Mouse (Mus musculus) forebrain, embryonic 10.5 days (tissue): ENCODE results near the gene Pbx3. TPM values are rescaled to one million over a fixed set of nuclear protein-coding genes. Genes with fewer than 3 reads are reported as not detected.
A peak's percentile ranks its signal among the peaks of the same experiment; 100 is the strongest.

Source experiments
- DNase-seq: peaks from one replicate; pipeline ENCODE4 v3.0.0-alpha.2; 2017; ENCODE audit warnings: low spot score; ENCODE audit errors: extremely low spot score
- H3K27ac ChIP-seq: fragments of 300-500 bp; sonication (generic); 2 replicates; pipeline ENCODE4 v1.5.1; 2016; ENCODE audit warnings: mild to moderate bottlenecking
- H3K27me3 ChIP-seq: fragments of 300-500 bp; sonication (generic); 2 replicates; pipeline ENCODE4 v1.6.1; 2016; ENCODE audit warnings: mild to moderate bottlenecking; ENCODE audit not compliant: poor library complexity, severe bottlenecking
- H3K36me3 ChIP-seq: fragments of 300-500 bp; sonication (generic); replicated peaks from 2 replicates; pipeline ENCODE4 v1.6.1; 2016; ENCODE audit warnings: mild to moderate bottlenecking, moderate library complexity
- H3K4me1 ChIP-seq: fragments of 300-500 bp; sonication (generic); 2 replicates; pipeline ENCODE4 v1.6.1; 2016
- H3K4me3 ChIP-seq: fragments of 300-500 bp; sonication (generic); 2 replicates; pipeline ENCODE4 v1.5.1; 2016; ENCODE audit warnings: mild to moderate bottlenecking, moderate library complexity
- H3K9me3 ChIP-seq: fragments of 300-500 bp; sonication (generic); 2 replicates; pipeline ENCODE4 v1.6.1; 2016; ENCODE audit warnings: mild to moderate bottlenecking, moderate library complexity
- WGBS: fragments of 180-500 bp; shearing (Covaris S2); methylation state at CpG from one replicate; pipeline ENCODE4 v1.1.7; 2016; 5-methylcytosine and 5-hydroxymethylcytosine counted together
- polyA plus RNA-seq: library from polyadenylated mRNA; unstranded; fragments of >200 nt; fragmentation: Nextera tagmentation; extraction: Ambion mirVana; gene quantifications from 2 replicates; pipeline ENCODE4 v1.2.1, GENCODE M21; 2016

Gene Pbx3
- polyA plus RNA-seq, 1 experiment from 2014 or later, result 27.4 TPM

DNA sequence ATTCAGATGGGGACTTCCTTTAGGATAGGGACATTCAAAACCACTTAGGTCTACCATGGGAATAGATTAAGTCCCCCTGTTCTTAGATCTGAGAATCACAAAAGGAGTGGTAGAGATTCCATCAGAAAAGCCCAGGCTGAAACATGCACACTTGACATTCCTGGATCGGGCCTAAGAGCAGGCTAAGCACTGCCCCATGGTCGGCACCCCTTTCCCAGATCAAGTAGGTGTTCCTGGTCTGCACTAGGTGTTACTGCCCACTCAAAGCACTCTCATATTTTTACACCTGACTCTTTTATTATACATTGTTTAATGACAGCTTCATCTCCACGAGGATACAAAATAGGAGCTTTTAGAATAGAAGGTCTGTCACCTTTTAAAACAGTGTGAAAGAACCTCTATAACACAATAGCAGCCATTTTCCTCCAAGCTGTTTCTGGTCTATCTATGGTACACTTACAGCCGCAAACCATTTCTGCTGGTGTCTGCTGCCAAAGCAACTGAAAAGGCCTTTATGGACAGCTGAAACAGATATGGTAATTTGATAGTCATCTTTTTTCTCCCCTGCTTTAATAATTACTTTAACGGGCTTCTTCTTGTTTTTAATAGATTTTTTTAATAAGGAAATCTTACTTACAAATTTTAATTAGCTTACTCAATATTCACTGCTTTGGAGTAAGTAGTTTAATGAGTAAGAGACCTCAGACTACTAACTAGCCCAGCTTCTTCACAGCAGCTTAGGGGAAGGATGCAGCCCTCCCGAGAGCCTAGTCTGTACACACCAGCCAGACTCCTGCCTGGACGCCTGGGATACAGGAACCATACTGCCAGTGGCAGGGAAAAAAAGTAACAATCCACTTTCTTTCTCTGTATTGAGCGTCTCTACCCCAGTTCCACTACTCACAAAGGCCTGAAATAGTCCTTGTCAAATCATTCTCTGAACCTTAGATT is 178.8 kb downstream of the Pbx3 start:
- Histone ChIP-seq H3K4me1 (peaks cover 28% of the 10 kb centered on the region), H3K4me3 (no peak overlapping the region), H3K27me3 (no peaks in the 10 kb centered on the region), H3K36me3 (0 out of 2 replicates have a peak, but pooled peaks cover 7% of the 10 kb centered on the region), H3K9me3 (no peaks in the 10 kb centered on the region), H3K27ac (no peak overlapping the region)
- no peak for DNase-seq
- 76% methylated on average over 8 of the region's 8 CpGs for WGBS

DNA sequence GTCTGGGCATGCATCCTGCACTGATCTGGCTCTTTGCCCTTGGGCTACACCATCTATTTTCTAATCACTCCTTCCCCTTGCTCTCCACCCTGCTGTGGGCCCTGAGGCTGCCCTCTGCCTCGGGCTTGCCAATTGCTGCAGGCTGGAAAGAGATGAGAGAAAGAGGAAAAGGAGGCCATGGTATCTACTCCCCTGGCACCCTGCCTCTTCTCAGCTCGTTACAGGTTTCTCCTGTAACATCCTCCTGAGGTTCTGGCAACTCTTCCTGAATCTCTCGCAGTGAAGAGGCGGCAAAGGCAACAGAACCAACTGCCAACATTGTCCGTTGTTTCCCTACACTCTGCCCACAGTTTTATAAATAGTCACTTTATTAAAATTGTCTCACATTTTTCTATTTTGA is 179.7 kb downstream of the Pbx3 start:
- no peak overlapping the region for H3K4me3 ChIP-seq
- peaks cover 28% of the 10 kb centered on the region for H3K4me1 ChIP-seq
- H3K9me3 ChIP-seq, result no peaks in the 10 kb centered on the region
- 89% methylated on average over 5 of the region's 5 CpGs for WGBS
- no peak for DNase-seq
- H3K36me3 ChIP-seq, result 0 out of 2 replicates have a peak, but pooled peaks cover 7% of the 10 kb centered on the region
- no peaks in the 10 kb centered on the region for H3K27me3 ChIP-seq
- H3K27ac ChIP-seq, result peak overlapping the region; percentile 44; the same call in 1 of the 2 replicates

DNA sequence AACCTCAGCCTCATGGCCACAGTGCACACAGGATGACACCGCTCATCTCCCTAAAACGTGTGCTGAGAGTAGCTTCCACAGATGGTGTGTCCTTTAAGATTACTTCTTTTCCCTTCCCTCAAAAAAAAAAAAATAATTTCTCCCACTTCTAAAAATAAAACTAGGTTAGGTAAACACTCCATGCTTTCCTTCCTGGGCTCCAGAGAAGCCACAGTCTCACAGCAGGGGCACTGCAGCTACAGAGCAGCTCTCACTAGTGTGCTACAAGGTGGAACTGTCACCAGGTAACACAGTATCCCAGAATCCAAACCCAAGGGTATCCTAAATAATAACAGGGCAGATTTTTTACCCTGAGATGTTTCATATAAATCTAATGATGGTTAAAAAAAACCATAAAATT is 185.6 kb downstream of the Pbx3 start:
- no peaks in the 10 kb centered on the region for H3K9me3 ChIP-seq
- no peaks in the 10 kb centered on the region for H3K27me3 ChIP-seq
- H3K36me3 ChIP-seq, result peaks cover 8% of the 10 kb centered on the region; the same call in 1 of the 2 replicates
- H3K27ac ChIP-seq, result no peak overlapping the region
- no peak overlapping the region for H3K4me3 ChIP-seq
- WGBS, result 94% methylated on average over 2 of the region's 2 CpGs
- DNase-seq, result no peak
- H3K4me1 ChIP-seq, result peaks cover 7% of the 10 kb centered on the region

DNA sequence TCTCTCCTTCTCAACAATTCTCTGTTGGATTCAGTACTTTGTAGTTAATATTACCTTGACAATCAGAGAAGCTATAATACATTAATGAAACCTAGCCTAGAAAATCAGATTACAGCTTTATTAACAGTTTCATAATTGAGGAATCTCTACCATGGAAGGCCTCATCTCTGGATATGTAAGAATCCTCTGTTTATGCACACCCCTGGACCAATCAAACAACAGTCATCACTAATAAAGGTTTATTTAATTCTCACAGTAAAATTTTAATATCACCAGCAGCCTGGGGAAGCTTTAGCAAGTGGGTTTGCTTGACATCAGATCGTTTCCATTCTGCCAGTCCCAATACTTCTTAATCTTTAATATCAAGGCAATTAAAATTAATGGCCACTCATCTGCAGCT is 191.3 kb downstream of the Pbx3 start:
- no peaks in the 10 kb centered on the region for H3K27me3 ChIP-seq
- peaks cover 26% of the 10 kb centered on the region for H3K4me1 ChIP-seq
- no peak for DNase-seq
- peaks cover 25% of the 10 kb centered on the region for H3K36me3 ChIP-seq
- H3K9me3 ChIP-seq, result no peaks in the 10 kb centered on the region
- H3K4me3 ChIP-seq, result no peak overlapping the region
- H3K27ac ChIP-seq, result no peak overlapping the region
- WGBS, result 70% methylated on average over 1 of the region's 1 CpGs

DNA sequence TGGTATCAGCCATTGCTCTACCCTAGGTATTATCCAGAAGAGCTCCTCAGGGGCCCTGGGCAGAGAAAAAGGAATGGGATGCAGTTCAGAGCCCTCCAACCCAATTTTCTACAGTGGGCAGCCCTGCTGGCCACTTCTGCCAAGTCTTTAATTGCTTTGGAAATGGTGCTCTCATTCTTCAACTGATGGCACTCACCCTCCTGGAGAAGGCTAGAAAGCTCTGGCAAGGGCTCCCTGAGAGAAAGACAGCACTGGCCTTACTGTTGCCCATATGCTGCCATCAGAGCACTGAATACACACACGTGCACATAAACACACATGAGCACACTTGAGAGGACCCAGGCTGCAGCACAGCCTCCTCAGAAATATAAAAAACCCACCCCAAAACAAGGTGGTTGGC is 193.6 kb downstream of the Pbx3 start:
- H3K9me3 ChIP-seq, result no peaks in the 10 kb centered on the region
- WGBS, result 96% methylated on average over 1 of the region's 1 CpGs
- H3K27me3 ChIP-seq, result no peaks in the 10 kb centered on the region
- peaks cover 38% of the 10 kb centered on the region for H3K4me1 ChIP-seq
- no peak overlapping the region for H3K27ac ChIP-seq
- no peak for DNase-seq
- peaks cover 38% of the 10 kb centered on the region for H3K36me3 ChIP-seq
- no peak overlapping the region for H3K4me3 ChIP-seq

DNA sequence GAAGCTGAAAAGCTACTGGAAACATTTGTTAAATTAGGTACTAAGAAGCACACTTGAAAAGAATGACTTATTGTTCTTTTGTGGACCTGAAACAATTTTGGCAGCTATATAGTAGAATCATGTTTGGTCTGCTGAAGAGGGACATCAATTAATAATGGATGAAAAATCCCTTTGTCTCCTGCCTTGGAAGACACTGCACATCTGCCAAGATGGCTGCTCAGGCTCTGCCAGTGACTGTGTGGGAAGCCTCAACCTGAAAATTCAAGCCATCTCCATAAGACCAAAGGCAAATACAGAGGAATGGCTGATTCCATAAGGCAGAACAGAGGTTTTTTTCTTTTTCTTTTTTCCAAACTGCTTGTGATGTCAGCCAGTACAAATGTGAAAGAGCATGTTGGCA is 194.3 kb downstream of the Pbx3 start:
- no peak overlapping the region for H3K27ac ChIP-seq

DNA sequence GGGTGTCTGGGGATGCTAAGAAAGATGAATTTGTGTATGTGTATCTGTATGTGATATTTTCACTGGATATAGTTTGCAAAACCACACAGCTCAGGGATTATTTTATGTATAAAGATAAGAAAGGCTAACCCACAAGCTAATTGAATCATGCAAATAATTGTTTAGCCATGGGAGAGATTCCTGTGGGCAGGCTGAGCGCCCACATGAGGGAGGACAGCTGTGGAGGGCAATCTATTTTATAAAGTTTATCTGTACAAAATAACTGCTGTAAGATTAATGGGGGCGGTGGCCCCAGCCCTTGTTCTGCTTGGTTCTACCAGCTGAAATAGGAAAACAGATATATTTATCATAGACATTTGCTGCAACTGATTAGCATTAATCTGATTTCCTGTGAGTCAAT is 202.5 kb downstream of the Pbx3 start:
- Histone ChIP-seq H3K27me3 (no peaks in the 10 kb centered on the region), H3K36me3 (peaks cover 41% of the 10 kb centered on the region), H3K4me3 (no peak overlapping the region), H3K4me1 (peaks cover 8% of the 10 kb centered on the region; the same call in 1 of the 2 replicates), H3K27ac (no peak overlapping the region), H3K9me3 (no peaks in the 10 kb centered on the region)
- WGBS, result 99% methylated on average over 2 of the region's 2 CpGs
- no peak for DNase-seq

More for the DNA sequence above, 194.3 kb downstream of the Pbx3 start:
- Histone ChIP-seq H3K4me3 (no peak overlapping the region), H3K36me3 (peaks cover 45% of the 10 kb centered on the region), H3K4me1 (peaks cover 38% of the 10 kb centered on the region), H3K27me3 (no peaks in the 10 kb centered on the region), H3K9me3 (no peaks in the 10 kb centered on the region)
- DNase-seq, result no peak

DNA sequence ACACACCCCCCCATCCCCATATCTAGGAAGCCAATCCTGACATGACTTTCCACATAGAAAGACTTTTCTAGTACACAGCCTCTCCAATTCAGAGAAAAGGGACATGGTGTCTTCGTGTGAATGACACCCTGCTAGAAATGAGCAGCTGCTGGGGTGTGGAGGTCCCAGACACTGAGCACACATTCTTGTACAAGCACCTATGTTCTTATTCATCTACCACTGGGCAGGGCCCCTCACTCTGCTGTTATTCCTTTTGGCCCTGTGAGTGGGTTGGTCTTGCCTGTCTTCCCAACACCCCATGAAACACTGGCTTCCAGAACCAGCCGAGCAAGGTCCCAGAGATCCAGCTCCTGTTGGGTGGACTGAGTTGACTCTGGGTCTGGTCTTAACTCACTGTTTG is 203.3 kb downstream of the Pbx3 start:
- Histone ChIP-seq H3K27ac (no peak overlapping the region), H3K36me3 (peaks cover 37% of the 10 kb centered on the region), H3K27me3 (no peaks in the 10 kb centered on the region), H3K4me1 (peaks cover 5% of the 10 kb centered on the region; the same call in 1 of the 2 replicates), H3K9me3 (no peaks in the 10 kb centered on the region), H3K4me3 (no peak overlapping the region)
- DNase-seq, result no peak
- WGBS, result 91% methylated on average over 2 of the region's 2 CpGs

DNA sequence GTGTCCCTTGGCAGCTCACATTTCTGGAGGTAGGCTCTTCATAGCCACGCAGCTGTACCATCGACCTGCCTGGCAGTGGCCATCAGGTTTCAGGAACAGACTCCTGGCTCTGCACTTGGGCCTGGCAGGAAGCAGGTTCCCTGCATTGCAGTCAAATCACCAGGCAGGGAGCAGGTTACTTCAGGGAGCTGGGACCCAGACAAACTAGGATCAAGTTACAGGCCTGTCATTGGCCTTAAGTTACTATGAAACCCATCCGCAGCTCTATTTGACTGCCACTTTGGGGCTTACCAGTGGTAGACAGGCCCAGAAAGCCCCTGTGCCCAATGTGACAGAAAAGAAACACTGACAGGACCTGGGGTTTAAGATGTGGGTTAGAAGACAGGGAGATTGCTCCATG is 204.8 kb downstream of the Pbx3 start:
- Histone ChIP-seq H3K4me3 (no peak overlapping the region), H3K27ac (no peak overlapping the region; the same call in 1 of the 2 replicates), H3K9me3 (no peaks in the 10 kb centered on the region), H3K4me1 (peaks cover 5% of the 10 kb centered on the region; the same call in 1 of the 2 replicates), H3K36me3 (peaks cover 24% of the 10 kb centered on the region), H3K27me3 (no peaks in the 10 kb centered on the region)
- no peak for DNase-seq
- WGBS, result 62% methylated on average over 3 of the region's 3 CpGs

DNA sequence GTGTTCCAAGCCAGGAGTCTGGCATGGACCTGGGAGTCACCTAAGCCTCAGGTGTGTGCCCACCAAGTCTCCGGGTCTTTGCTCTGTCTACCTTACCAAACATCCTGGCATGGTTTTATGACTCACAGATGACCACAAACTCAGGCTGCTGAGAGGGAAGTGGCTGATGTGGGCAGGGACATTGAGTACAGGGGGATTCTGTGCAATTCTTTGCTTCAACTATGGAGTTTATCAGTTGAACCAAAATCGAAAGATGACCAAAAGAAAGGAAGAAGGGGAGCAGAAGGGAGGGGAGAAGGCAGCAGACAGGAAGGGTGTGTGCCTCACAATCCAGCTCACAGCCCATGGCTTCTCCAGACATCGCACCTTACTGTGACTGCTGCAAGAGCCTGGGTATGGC is 210.5 kb downstream of the Pbx3 start:
- no peak overlapping the region for H3K4me3 ChIP-seq
- no peaks in the 10 kb centered on the region for H3K27me3 ChIP-seq
- peaks cover 9% of the 10 kb centered on the region for H3K4me1 ChIP-seq
- H3K36me3 ChIP-seq, result no peaks in the 10 kb centered on the region
- WGBS, result 87% methylated on average over 3 of the region's 3 CpGs
- DNase-seq, result no peak
- H3K27ac ChIP-seq, result no peak overlapping the region
- H3K9me3 ChIP-seq, result no peaks in the 10 kb centered on the region

DNA sequence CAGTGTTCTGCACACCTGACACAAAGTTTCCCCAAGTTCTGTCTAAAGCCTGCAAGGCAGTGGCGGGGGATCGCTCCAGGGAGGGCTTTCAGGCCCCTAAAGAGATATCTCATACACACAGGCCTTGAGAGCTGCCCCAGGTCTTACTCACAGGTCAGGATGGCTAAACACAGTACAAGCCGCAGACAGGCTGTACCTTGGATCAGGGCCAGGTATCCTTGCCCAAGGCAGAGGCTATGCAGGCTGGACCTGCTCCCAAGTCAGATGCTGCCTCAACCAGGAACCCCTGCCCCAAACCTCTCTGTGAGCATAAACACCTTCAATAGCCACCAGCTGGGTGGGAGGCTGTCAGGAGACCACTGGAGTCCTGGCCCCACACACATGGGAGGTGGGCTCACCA is 215.2 kb downstream of the Pbx3 start:
- no peak for DNase-seq
- no peaks in the 10 kb centered on the region for H3K9me3 ChIP-seq
- WGBS, result 93% methylated on average over 3 of the region's 3 CpGs
- no peak overlapping the region for H3K27ac ChIP-seq
- peaks cover 4% of the 10 kb centered on the region; the same call in 1 of the 2 replicates for H3K27me3 ChIP-seq
- no peaks in the 10 kb centered on the region for H3K36me3 ChIP-seq
- no peak overlapping the region for H3K4me3 ChIP-seq
- H3K4me1 ChIP-seq, result peaks cover 20% of the 10 kb centered on the region

DNA sequence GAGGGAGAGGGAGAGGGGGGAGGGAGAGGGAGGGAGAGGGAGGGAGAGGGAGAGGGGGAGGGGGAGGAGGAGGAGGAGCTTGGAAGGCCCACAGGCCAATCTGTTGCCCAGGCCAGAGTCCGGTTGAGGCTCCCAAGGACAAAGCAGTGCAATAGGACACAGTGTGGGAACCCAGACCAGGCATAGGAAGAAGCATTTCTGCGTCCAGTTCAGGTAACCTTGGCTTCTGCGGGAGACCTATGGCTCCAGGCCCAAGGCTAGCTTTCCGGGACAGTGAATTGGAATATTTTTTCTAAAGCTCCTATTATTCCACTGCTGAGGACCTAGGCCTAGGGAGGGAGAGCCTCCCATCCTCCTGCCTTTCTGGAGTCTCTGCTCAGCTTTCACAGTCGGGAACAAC is 218.1 kb downstream of the Pbx3 start:
- 72% methylated on average over 5 of the region's 5 CpGs for WGBS
- H3K36me3 ChIP-seq, result no peaks in the 10 kb centered on the region
- peaks cover 4% of the 10 kb centered on the region; the same call in 1 of the 2 replicates for H3K27me3 ChIP-seq
- no peaks in the 10 kb centered on the region for H3K9me3 ChIP-seq
- H3K27ac ChIP-seq, result no peak overlapping the region
- no peak overlapping the region for H3K4me3 ChIP-seq
- peaks cover 20% of the 10 kb centered on the region for H3K4me1 ChIP-seq
- no peak for DNase-seq

DNA sequence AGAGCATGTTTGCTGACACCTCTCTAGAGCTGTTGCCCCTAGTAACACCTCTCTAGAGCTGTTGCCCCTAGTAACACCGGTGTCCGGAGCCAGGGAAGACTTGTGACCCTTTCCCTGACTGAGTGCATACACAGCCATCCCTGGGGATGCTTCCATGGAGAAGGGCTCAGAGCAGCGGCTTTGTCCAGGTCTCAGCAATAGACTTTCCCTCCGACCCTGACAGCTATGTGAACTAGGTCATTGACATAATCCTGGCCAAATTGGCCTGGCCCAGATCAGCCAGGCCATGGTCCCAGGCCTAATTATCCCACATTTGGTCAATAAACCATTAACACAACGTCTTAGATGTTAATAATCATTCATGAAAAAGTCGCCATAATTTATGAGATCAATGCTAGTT is 219.6 kb downstream of the Pbx3 start:
- Histone ChIP-seq H3K4me3 (no peak overlapping the region), H3K27ac (no peak overlapping the region), H3K9me3 (no peaks in the 10 kb centered on the region), H3K27me3 (peaks cover 11% of the 10 kb centered on the region), H3K36me3 (no peaks in the 10 kb centered on the region), H3K4me1 (peaks cover 19% of the 10 kb centered on the region)
- 83% methylated on average over 6 of the region's 6 CpGs for WGBS
- DNase-seq, result no peak
